Mouse (Mus musculus) E14TG2a.4 (cell line): ENCODE results near the gene Nsun2.

ENCODE experiments used
- CTCF ChIP-seq: conservative IDR thresholded peaks from 2 replicates; pipeline ENCODE4 v1.5.1; 2014; ENCODE audit warnings: low read length
- NANOG ChIP-seq: IDR thresholded peaks from 2 replicates; pipeline ENCODE4 v1.6.1; 2014; ENCODE audit warnings: borderline replicate concordance, low read length, mixed read lengths
- POU5F1 ChIP-seq: IDR thresholded peaks from 2 replicates; pipeline ENCODE4 v1.6.1; 2014; ENCODE audit warnings: low read length, borderline replicate concordance

DNA sequence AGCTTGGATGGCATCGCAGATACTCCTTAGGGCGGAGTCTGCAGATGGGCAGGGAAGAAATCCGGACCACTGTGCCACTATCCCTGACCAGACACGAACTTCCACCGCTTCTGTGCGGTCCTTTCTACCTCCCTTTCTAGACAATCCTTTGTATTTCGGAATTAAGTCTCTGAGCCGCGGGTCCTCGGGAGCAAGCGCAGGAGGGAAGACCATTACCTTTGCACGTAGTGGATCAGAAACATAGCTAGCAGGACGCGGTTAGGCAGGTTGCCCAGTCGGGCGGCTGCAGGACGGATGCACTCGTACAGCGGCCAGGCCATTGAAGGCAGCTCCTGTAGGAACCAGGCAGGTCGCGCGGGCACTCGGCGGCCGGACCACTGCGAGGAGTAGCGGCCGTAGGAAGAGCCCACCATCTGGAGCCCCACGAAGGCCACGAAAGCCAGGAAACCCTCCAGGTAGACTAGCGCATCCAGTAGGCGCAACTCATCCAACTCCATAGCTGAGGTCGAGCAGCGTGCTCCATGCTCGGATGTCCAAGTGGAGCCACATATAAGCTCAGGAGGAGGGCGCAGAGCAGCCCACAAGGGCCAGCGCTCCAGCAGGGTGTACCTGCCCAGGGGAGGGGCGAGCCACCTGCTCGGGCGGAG lies 77.3 kb downstream of the Nsun2 start:
- TF ChIP-seq CTCF (no peak), POU5F1 (no peak), NANOG (no peak)
